Mouse (Mus musculus) intestine, postnatal 0 days (tissue): ENCODE measurements around the gene She. TPM values are rescaled to one million over a fixed set of nuclear protein-coding genes. Genes with fewer than 3 reads are reported as not detected.
"Not testable (repeated sequence)": the region's sequence is repeated elsewhere in the genome, so short reads cannot be mapped to it uniquely, and the experiment has no call there.

Experiments
- ATAC-seq: fragments of 200-750 bp; cut with Nextera tagmentation; 2 replicates; pipeline ENCODE4 v1.8.0; 2017; ENCODE audit warnings: mild to moderate bottlenecking, moderate TSS enrichment, moderate library complexity
- H3K27ac ChIP-seq: fragments of 300-500 bp; sonication (generic); 2 replicates; pipeline ENCODE4 v1.5.1; 2014; ENCODE audit warnings: mild to moderate bottlenecking, low read depth, low read length, moderate library complexity
- H3K27me3 ChIP-seq: fragments of 300-500 bp; sonication (generic); replicated peaks from 2 replicates; pipeline ENCODE4 v1.6.1; 2014; ENCODE audit warnings: low read length, mixed read lengths; ENCODE audit not compliant: control insufficient read depth, insufficient read depth
- H3K36me3 ChIP-seq: fragments of 300-500 bp; sonication (generic); 2 replicates; pipeline ENCODE4 v1.6.1; 2014; ENCODE audit warnings: mild to moderate bottlenecking, moderate library complexity; ENCODE audit not compliant: control insufficient read depth, insufficient read depth
- H3K4me1 ChIP-seq: fragments of 300-500 bp; sonication (generic); replicated peaks from 2 replicates; pipeline ENCODE4 v1.6.1; 2014; ENCODE audit warnings: antibody characterized with exemption, low read length, mixed read lengths; ENCODE audit not compliant: control insufficient read depth, insufficient read depth
- H3K4me2 ChIP-seq: fragments of 300-500 bp; sonication (generic); replicated peaks from 2 replicates; pipeline ENCODE4 v1.6.1; 2014; ENCODE audit warnings: low read depth, mild to moderate bottlenecking, moderate library complexity
- H3K4me3 ChIP-seq: fragments of 300-500 bp; sonication (generic); 2 replicates; pipeline ENCODE4 v1.5.1; 2014; ENCODE audit warnings: low read depth, low read length
- H3K9ac ChIP-seq: fragments of 300-500 bp; sonication (generic); 2 replicates; pipeline ENCODE4 v1.6.1; 2014; ENCODE audit warnings: mild to moderate bottlenecking, low read depth, low read length
- H3K9me3 ChIP-seq: fragments of 300-500 bp; sonication (generic); 2 replicates; pipeline ENCODE4 v1.6.1; 2016; ENCODE audit warnings: mixed run types; ENCODE audit not compliant: control insufficient read depth
- CTCF ChIP-seq: sonication (generic); IDR thresholded peaks from 2 replicates; pipeline ENCODE4 v1.5.1; 2016; ENCODE audit warnings: low read depth, mild to moderate bottlenecking, control low read depth, antibody characterized with exemption, moderate library complexity
- WGBS: fragments of 180-500 bp; shearing (Covaris S2); extraction: QIAGEN DNeasy Blood & Tissue Kit; methylation state at CpG from one replicate; pipeline ENCODE4 v1.1.7; 2014; 5-methylcytosine and 5-hydroxymethylcytosine counted together
- polyA plus RNA-seq: library from polyadenylated mRNA; unstranded; fragments of >200 nt; fragmentation: Nextera tagmentation; extraction: Ambion mirVana; gene quantifications from 2 replicates; pipeline ENCODE4 v1.2.1, GENCODE M21; 2015

She gene
- polyA plus RNA-seq, 1 experiment from 2014 or later: 1.6 TPM

DNA sequence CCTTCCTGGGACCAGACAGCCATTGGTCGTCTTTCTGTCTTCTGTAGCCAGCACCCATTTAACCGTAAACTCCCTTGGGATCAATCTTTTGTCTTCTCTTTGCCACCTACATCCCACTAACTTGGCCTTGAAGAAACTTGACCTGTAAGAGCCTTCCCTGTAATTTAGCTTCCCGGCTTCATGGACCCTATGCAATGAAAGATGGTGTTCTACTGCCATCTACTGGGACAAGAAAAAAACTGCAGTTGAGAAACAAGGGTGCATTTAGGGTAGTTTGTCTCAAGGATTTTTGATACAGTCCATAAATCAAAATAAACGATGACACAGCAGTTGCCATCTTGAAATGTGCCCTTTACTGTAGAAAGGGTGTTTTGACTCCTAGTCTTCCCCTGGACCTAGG is 27.0 kb downstream of the She start:
- peak; percentile 87 for TF ChIP-seq CTCF
- no peaks in the 10 kb centered on the region for H3K27me3 ChIP-seq
- H3K36me3 ChIP-seq: no peaks in the 10 kb centered on the region
- ATAC-seq: no peak
- H3K9ac ChIP-seq: no peak overlapping the region
- no peak overlapping the region for H3K27ac ChIP-seq
- H3K9me3 ChIP-seq: no peaks in the 10 kb centered on the region
- no peak overlapping the region for H3K4me2 ChIP-seq
- WGBS: 7% methylated on average over 4 of the region's 4 CpGs
- H3K4me1 ChIP-seq: no peaks in the 10 kb centered on the region
- H3K4me3 ChIP-seq: no peak overlapping the region

DNA sequence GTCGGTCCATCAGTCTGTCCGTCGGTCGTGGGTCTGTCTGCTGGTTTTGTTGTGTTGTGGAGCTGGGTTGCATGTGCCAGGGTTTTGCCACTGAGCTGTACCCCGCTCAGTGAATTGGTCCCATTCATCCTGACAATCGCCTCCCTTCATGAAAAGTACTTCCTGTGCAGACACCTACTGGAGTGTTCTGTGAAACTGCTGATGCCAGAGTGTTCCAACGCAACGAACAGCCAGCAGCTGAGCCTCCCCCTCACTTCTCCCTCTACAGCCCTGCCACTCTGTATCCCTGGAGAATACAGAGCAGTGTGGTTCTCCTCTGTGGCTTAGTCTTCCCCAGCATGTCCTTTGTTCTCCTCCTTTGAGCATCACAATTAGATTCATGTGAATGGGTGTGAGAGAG is 27.7 kb downstream of the She start:
- no peaks in the 10 kb centered on the region for H3K36me3 ChIP-seq
- 75% methylated on average over 8 of the region's 8 CpGs for WGBS
- no peaks in the 10 kb centered on the region for H3K9me3 ChIP-seq
- no peak overlapping the region for H3K9ac ChIP-seq
- no peaks in the 10 kb centered on the region for H3K4me1 ChIP-seq
- H3K4me3 ChIP-seq: no peak overlapping the region
- ATAC-seq: no peak
- H3K4me2 ChIP-seq: no peak overlapping the region
- no peaks in the 10 kb centered on the region for H3K27me3 ChIP-seq
- TF ChIP-seq CTCF: no peak
- no peak overlapping the region for H3K27ac ChIP-seq

DNA sequence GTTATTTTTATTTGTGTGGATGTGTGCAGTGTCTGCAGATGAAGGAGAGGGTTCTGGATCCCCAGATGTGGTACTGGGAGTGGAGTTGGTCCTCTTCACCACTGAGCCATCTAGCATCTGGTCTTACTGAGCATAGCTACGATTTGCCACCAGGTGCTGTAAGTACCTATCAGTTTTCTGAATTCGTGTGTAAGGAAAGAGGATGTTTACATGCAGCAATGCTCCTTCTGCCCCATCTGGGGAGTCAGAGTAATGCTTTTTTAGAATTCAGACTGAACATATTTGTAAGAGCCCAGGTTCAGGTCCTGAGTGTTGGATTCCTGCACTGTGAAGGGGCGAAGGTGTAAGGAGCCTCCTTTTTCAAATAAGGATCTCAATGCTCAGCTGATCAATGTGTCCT is 28.8 kb downstream of the She start:
- ATAC-seq: no peak
- TF ChIP-seq CTCF: no peak
- Histone ChIP-seq H3K4me2 (no peak overlapping the region), H3K4me3 (no peak overlapping the region), H3K4me1 (no peaks in the 10 kb centered on the region), H3K27me3 (no peaks in the 10 kb centered on the region), H3K9me3 (no peaks in the 10 kb centered on the region), H3K36me3 (no peaks in the 10 kb centered on the region), H3K9ac (no peak overlapping the region), H3K27ac (no peak overlapping the region)
- 64% methylated on average over 3 of the region's 3 CpGs for WGBS

DNA sequence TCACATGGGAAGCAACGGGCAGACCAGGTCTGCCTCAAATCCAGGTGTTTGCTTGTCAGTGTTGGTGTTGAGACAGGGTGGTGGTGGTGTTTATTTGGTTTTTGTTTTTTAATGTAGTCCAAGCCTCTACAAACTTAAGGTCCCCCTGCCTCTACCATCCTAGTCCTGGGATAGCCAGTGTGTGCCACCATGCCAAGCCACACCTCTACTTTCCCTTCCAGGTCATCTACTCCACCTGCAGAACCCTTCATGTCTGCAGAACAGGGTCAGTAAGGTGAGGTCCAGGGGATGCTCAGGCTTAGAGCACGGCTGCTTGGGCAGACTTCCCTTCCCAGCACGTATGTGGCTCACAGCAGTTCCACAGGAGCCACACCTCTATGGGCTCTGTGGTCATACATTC is 29.2 kb downstream of the She start:
- no peaks in the 10 kb centered on the region for H3K36me3 ChIP-seq
- H3K27ac ChIP-seq: no peak overlapping the region
- no peaks in the 10 kb centered on the region for H3K9me3 ChIP-seq
- H3K9ac ChIP-seq: no peak overlapping the region
- 64% methylated on average over 3 of the region's 3 CpGs for WGBS
- H3K4me1 ChIP-seq: no peaks in the 10 kb centered on the region
- no peak overlapping the region for H3K4me3 ChIP-seq
- no peak for ATAC-seq
- H3K27me3 ChIP-seq: no peaks in the 10 kb centered on the region
- TF ChIP-seq CTCF: no peak
- H3K4me2 ChIP-seq: no peak overlapping the region

GRCm38 (mm10) chr3:89861070-89861469 is 29.9 kb downstream of the She start:
- Histone ChIP-seq H3K9ac (no peak overlapping the region), H3K27me3 (no peaks in the 10 kb centered on the region), H3K9me3 (no peaks in the 10 kb centered on the region), H3K27ac (no peak overlapping the region), H3K4me1 (no peaks in the 10 kb centered on the region), H3K4me2 (no peak overlapping the region), H3K36me3 (no peaks in the 10 kb centered on the region), H3K4me3 (no peak overlapping the region)
- TF ChIP-seq CTCF: no peak
- 33% methylated on average over 4 of the region's 4 CpGs for WGBS
- peak; percentile 55; the same call in 1 of the 2 replicates for ATAC-seq

GRCm38 (mm10) chr3:89862182-89862761 is 31.1 kb downstream of the She start:
- no peak for ATAC-seq
- WGBS: 56% methylated on average over 8 of the region's 8 CpGs
- no peak overlapping the region for H3K27ac ChIP-seq
- H3K9me3 ChIP-seq: no peaks in the 10 kb centered on the region
- no peak overlapping the region for H3K9ac ChIP-seq
- H3K36me3 ChIP-seq: no peaks in the 10 kb centered on the region
- no peak overlapping the region for H3K4me2 ChIP-seq
- H3K4me3 ChIP-seq: no peak overlapping the region
- no peaks in the 10 kb centered on the region for H3K27me3 ChIP-seq
- no peaks in the 10 kb centered on the region for H3K4me1 ChIP-seq
- TF ChIP-seq CTCF: no peak

GRCm38 (mm10) chr3:89863276-89863675 is 32.1 kb downstream of the She start:
- not testable (repeated sequence) for H3K4me3 ChIP-seq, H3K4me1 ChIP-seq, H3K9me3 ChIP-seq, H3K27ac ChIP-seq, H3K27me3 ChIP-seq, H3K36me3 ChIP-seq, H3K4me2 ChIP-seq, ATAC-seq, H3K9ac ChIP-seq
- WGBS: 64% methylated on average over 3 of the region's 3 CpGs
